ENCODE assay signal across 13 mouse cellular contexts in the genomic region with DNA sequence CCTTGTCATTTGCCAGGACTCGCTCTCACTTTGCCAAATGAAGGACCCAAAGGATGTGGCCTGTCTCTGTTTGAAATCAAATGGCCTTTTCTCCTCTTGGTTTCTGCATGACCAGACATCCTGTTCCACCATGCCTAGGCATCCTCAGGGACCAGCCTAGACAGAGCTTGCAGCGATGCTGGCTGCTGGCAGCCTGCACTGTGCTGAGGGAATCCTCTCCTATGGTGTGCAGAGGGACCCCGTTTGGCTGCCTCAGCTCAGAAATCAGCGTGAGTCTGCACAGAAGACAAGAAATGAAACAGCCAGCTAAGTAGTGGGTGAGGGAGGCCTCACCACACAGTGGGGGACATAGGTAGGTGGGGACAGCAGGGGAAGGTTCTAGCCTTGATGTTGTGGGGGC. TPM values are rescaled to one million over a fixed set of nuclear protein-coding genes. Genes with fewer than 3 reads are reported as not detected.
DNase-seq lines count a peak whose midpoint lies in the region; ATAC-seq and TF ChIP-seq lines count a peak whose summit lies in the region.
"Had no signal": no experiment of that assay in that cellular context is flagged by ENCODE, and none has a peak within 500 bp of the region (broad histone marks: within the 10 kb centered on the region; RNA-seq: fewer than 3 reads in every experiment).

No protein-coding gene starts in this region.

- H3K9me3 ChIP-seq in kidney, embryonic 15.5 days (replicated peaks), result no peaks in the 10 kb centered on the region
- H3K9me3 ChIP-seq in embryonic facial prominence, embryonic 15.5 days (replicated peaks), result no peaks in the 10 kb centered on the region
- no peaks in the 10 kb centered on the region for H3K9me3 ChIP-seq in hindbrain, postnatal 0 days (ENCODE audit: low read length)
- H3K9me3 ChIP-seq in neural tube, embryonic 13.5 days, result no peaks in the 10 kb centered on the region

- H3K27me3 ChIP-seq in kidney, embryonic 15.5 days, result peaks cover 11% of the 10 kb centered on the region
- H3K27me3 ChIP-seq in embryonic facial prominence, embryonic 15.5 days, result peaks cover 6% of the 10 kb centered on the region; the same call in 1 of the 2 replicates
- H3K27me3 ChIP-seq in hindbrain, postnatal 0 days (ENCODE audit: insufficient read depth, low read length), result no peaks in the 10 kb centered on the region
- peaks cover 29% of the 10 kb centered on the region for H3K27me3 ChIP-seq in neural tube, embryonic 13.5 days

- no peak for DNase-seq in kidney, postnatal 25 days
- DNase-seq in hindbrain, postnatal 0 days (ENCODE audit: low spot score), result peak; percentile 56
- DNase-seq in cerebellum, adult 8-10 months, result no peak
- DNase-seq in lung, adult 2 months, result no peak
- DNase-seq: cerebellum, adult 2 months had no signal

- no peak for TF ChIP-seq CTCF in hindbrain, postnatal 0 days (IDR thresholded peaks at IDR 0.05; ENCODE audit: low read depth)
- no peak for TF ChIP-seq CTCF in lung, adult 2 months (IDR thresholded peaks at IDR 0.05; ENCODE audit: insufficient read depth, low read length)

- H3K4me3 ChIP-seq in kidney, embryonic 15.5 days (replicated peaks), result no peak overlapping the region
- H3K4me3 ChIP-seq in embryonic facial prominence, embryonic 15.5 days (replicated peaks), result no peak overlapping the region
- no peak overlapping the region for H3K4me3 ChIP-seq in hindbrain, postnatal 0 days (ENCODE audit: low read length)
- no peak overlapping the region for H3K4me3 ChIP-seq in neural tube, embryonic 13.5 days
- H3K4me3 ChIP-seq in lung, adult 2 months (replicated peaks; ENCODE audit: extremely low read depth, low read depth, low read length), result no peak overlapping the region

- no peak for TF ChIP-seq POLR2A in lung, adult 2 months (IDR thresholded peaks at IDR 0.05; ENCODE audit: borderline replicate concordance, extremely low read depth, low read depth, low read length)

- no peaks in the 10 kb centered on the region for H3K36me3 ChIP-seq in kidney, embryonic 15.5 days
- no peaks in the 10 kb centered on the region for H3K36me3 ChIP-seq in embryonic facial prominence, embryonic 15.5 days
- no peaks in the 10 kb centered on the region for H3K36me3 ChIP-seq in hindbrain, postnatal 0 days (ENCODE audit: insufficient read depth, low read length)
- no peaks in the 10 kb centered on the region for H3K36me3 ChIP-seq in neural tube, embryonic 13.5 days

- no peak overlapping the region for H3K9ac ChIP-seq in kidney, embryonic 15.5 days
- H3K9ac ChIP-seq in embryonic facial prominence, embryonic 15.5 days, result no peak overlapping the region
- H3K9ac ChIP-seq in hindbrain, postnatal 0 days (replicated peaks; ENCODE audit: low read length), result 0 out of 2 replicates have a peak overlapping the region, but pooled peaks have one; percentile 19
- H3K9ac ChIP-seq in neural tube, embryonic 13.5 days, result peak overlapping the region; percentile 44

- H3K4me2 ChIP-seq in kidney, embryonic 15.5 days, result no peak overlapping the region
- H3K4me2 ChIP-seq in embryonic facial prominence, embryonic 15.5 days (replicated peaks), result peak overlapping the region; percentile 19; the same call in 1 of the 2 replicates
- H3K4me2 ChIP-seq in hindbrain, postnatal 0 days (ENCODE audit: low read depth, low read length), result no peak overlapping the region
- peak overlapping the region; percentile 38 for H3K4me2 ChIP-seq in neural tube, embryonic 13.5 days

- 33% methylated on average over 4 of the region's 4 CpGs for WGBS in kidney, embryonic 15.5 days
- WGBS in embryonic facial prominence, embryonic 15.5 days, result 32% methylated on average over 4 of the region's 4 CpGs
- WGBS in hindbrain, postnatal 0 days, result 8% methylated on average over 4 of the region's 4 CpGs
- WGBS in neural tube, embryonic 13.5 days, result 12% methylated on average over 4 of the region's 4 CpGs
- WGBS in lung, adult 2 months, result 59% methylated on average over 4 of the region's 4 CpGs

- H3K27ac ChIP-seq in kidney, embryonic 15.5 days, result peak overlapping the region; percentile 64
- H3K27ac ChIP-seq in embryonic facial prominence, embryonic 15.5 days (replicated peaks), result peak overlapping the region; percentile 68; the same call in 1 of the 2 replicates
- peak overlapping the region; percentile 74 for H3K27ac ChIP-seq in hindbrain, postnatal 0 days
- peak overlapping the region; percentile 90 for H3K27ac ChIP-seq in neural tube, embryonic 13.5 days (replicated peaks)

- H3K4me1 ChIP-seq in kidney, embryonic 15.5 days, result peaks cover 28% of the 10 kb centered on the region
- H3K4me1 ChIP-seq in embryonic facial prominence, embryonic 15.5 days, result peaks cover 26% of the 10 kb centered on the region
- peaks cover 11% of the 10 kb centered on the region for H3K4me1 ChIP-seq in hindbrain, postnatal 0 days (ENCODE audit: insufficient read depth, low read length)
- H3K4me1 ChIP-seq in neural tube, embryonic 13.5 days (replicated peaks), result peaks cover 52% of the 10 kb centered on the region
- H3K4me1 ChIP-seq in lung, adult 2 months (ENCODE audit: control insufficient read depth, insufficient read depth, low read length), result no peaks in the 10 kb centered on the region

- ATAC-seq in kidney, embryonic 15.5 days (replicated peaks; ENCODE audit: low FRiP score), result no peak
- ATAC-seq in embryonic facial prominence, embryonic 15.5 days (ENCODE audit: insufficient number of reproducible peaks, low FRiP score, low TSS enrichment, low read depth), result no peak
- ATAC-seq in hindbrain, postnatal 0 days, result peak; percentile 61; the same call in 1 of the 2 replicates
- peak; percentile 63 for ATAC-seq in neural tube, embryonic 13.5 days (ENCODE audit: low read depth)
- ATAC-seq in monocyte, adult 5-6 weeks (replicated peaks; ENCODE audit: insufficient number of reproducible peaks, low FRiP score, low TSS enrichment, poor library complexity, severe bottlenecking), result no peak

RNA-seq across cellular contexts. Expression of a gene that starts 12.6 kb away (rescaled TPM):
- not detected in 2 replicates for polyA plus RNA-seq in kidney, embryonic 15.5 days (2015; fragmentation: Nextera tagmentation; extraction: Ambion mirVana)
- polyA plus RNA-seq in embryonic facial prominence, embryonic 15.5 days (2015; fragmentation: Nextera tagmentation; extraction: Ambion mirVana), result 0.12 TPM in 1 of 2 replicates, not detected in the other
- 0.10 TPM in 1 of 2 replicates, not detected in the other for total RNA-seq in hindbrain, postnatal 0 days (2014; rRNA removed)
- 0.13 TPM in 1 of 2 replicates, not detected in the other for polyA plus RNA-seq in hindbrain, postnatal 0 days (2015; fragmentation: Nextera tagmentation; extraction: Ambion mirVana)
- polyA plus RNA-seq in neural tube, embryonic 13.5 days (2015; fragmentation: Nextera tagmentation; extraction: Ambion mirVana), result not detected in 2 replicates
- total RNA-seq in monocyte, adult 5-6 weeks (2017), result not detected in 3 replicates
- not detected in 2 replicates for polyA plus RNA-seq in lung, adult 2 months (2012; rRNA removed)
- total RNA-seq: heart, postnatal 25 days; layer of hippocampus, postnatal 10 days had no signal
- polyA plus RNA-seq: lung, embryonic 16.5 days; testis, adult 2 months had no signal

Comparison
In these comparisons a context has a peak if more than half of its experiments do, and no peak if none do; other contexts are left out.
1. ATAC-seq: peak in hindbrain, postnatal 0 days (single experiment) and neural tube, embryonic 13.5 days (single experiment); none in kidney, embryonic 15.5 days (single experiment), embryonic facial prominence, embryonic 15.5 days (single experiment) and monocyte, adult 5-6 weeks (single experiment).
2. H3K4me2 ChIP-seq: peak in embryonic facial prominence, embryonic 15.5 days (single experiment) and neural tube, embryonic 13.5 days (single experiment); none in kidney, embryonic 15.5 days (single experiment) and hindbrain, postnatal 0 days (single experiment).
3. H3K9ac ChIP-seq: peak in hindbrain, postnatal 0 days (single experiment) and neural tube, embryonic 13.5 days (single experiment); none in kidney, embryonic 15.5 days (single experiment) and embryonic facial prominence, embryonic 15.5 days (single experiment).
4. Peak in every context shown above with its lines, with median percentiles within 50 percentile points of each other: H3K27ac ChIP-seq.